Mouse (Mus musculus): ENCODE measurements around the gene Dnmt3a.

Dnmt3a gene

DNA sequence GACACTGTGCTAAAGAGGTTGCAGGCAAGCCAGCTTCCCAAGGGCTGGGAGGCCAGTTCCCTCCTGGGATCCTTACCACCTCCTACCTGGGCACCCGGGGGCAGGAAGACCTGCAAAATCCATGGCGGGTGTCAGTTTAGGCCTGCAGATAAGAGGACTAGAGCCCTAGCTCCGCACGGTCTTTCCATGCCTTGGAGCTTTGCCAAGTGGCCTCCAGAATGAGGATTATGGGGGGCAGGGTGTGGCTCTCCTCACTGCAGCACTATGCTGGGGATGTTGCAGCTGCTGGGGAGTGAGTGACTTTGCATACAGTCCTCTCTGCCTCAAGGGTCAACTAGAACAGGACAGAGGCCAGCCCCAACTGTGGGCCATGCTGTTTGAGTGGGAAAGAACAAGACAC is 14.1 kb downstream of the Dnmt3a start:
- in situ Hi-C loops (cut with MseI, MboI) = no loop called here

DNA sequence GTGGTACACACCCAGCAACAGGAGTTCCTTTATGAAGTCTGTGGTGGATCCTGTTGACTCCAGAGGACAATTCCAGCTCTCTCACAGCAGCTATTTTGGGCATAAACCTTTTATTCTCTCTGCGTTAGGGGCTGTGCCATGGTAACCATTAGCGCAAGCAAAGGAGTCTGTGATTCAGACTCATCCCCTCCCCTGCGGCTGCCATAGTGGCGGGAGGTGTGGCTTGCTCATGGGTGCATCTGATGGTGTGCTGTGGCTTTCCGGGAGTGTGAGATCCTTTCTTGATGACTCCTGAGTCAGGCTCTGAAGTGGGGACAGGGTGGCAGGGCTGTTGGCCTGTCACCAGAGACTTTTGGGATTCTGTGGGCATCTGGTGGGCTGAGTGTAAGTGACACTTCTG is 17.6 kb downstream of the Dnmt3a start:
- in situ Hi-C loops (cut with MseI, MboI) = no loop called here

DNA sequence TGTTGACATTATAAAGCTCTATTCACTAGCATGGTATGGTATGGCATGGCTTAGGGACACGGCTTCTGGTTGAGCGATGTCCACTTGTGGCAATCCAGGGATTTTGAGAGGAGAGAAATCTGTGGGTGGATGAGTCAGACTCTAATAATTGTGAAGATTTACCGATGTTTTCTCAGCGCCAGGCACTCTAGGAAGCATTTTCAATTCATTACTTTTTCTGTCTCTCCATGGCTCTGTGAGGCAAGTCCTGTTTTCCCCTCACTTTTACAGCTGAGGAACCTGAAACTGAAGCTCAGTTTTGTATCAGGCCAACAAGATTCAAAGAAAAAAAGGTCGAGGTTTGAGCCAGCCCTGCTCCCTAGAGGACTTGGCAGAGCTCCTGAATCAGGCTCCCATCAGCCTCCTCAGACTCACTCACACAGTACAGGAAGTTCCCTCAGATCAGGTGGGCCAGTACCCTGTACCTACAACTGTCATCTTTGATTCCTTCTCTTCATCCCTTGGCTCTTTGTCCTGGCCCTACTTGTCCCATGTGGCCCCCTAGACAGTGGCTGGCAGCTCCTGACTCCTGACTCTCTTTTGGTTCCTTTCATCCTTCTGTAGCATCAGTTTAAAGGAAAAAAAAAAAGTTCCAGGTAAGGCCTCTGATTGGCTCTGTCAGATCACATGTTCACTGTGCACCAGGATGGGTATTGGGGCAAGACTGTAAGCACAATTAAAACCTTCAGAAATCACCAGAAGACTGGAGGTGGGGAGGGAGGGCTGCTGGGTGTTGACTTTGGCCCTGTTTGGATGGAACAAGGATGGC is 19.3 kb downstream of the Dnmt3a start:
- in situ Hi-C loops (cut with MseI, MboI) = no loop called here

DNA sequence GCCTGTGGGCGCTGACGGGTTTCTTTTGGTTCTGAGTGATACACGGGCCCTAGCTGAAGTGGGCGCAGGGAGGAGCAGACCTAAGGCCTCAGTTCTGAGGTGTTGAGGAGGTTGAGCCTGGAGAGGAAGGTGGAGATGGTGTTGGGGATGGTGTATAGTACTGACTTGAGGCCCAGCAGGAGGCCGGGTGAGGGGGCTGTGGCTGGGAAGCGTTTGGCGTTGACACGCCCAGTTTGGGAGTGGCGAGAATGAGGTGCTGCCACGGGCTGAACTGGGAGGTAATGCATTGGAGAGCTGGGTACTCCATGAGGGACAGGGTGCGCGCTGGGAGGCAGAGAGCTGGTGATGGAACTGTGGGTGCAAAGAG is 19.9 kb downstream of the Dnmt3a start:
- in situ Hi-C loops (cut with MseI, MboI) = no loop called here

DNA sequence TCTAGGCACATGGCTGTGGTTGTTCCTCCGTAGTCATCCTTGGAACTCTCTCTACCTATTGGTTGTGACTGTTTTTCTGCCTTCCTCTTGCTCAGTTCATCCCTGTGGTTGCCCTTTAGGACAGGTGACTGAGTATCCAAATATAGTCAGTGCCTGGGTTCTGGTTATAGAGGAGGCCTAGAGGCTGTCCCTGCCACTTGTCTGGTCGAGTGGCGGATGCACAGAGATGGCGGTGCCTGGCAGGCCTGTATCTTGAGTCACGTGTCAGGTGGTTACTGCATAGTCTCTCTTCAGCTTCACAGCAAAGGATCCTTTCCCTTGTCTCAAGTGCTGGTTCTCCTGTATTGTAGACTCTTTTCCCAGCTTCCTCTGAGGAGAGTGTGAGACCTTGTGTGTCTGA is 22.0 kb downstream of the Dnmt3a start:
- in situ Hi-C loops (cut with MseI, MboI) = no loop called here

DNA sequence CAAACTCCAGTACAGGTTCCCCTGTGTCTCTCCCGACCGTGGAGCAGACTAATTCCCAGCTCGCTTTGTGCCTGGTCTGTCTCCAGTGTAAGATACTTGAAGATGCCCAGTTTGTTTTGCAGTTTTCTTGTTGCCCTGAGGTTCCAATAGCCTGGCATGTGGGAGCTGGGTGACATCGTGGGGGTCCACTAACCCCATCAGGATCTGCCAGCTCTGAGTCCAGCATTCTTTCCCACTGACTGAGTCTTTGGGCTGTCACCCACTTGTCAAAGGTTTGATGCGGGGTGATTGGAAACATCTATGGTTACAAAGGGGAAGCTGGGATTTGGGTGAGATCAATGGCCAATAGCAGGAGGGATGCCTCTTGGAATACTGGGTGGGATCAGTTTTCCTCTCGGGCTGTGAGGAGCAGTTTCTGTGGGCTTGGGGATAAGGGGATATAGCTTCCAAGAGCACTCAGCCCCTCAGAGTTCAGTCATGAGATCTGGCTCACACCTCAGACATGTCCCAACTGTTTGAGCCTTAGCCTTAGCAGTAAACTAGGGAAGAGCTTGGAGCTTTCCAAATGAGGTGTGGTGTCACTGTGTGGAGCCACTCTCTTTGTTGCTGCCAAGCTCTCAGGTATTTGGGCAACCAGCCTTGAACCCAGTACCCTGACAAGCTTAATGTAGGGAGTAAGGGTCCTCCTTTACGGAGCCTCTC is 27.4 kb downstream of the Dnmt3a start:
- in situ Hi-C loops (cut with MseI, MboI) = no loop called here

DNA sequence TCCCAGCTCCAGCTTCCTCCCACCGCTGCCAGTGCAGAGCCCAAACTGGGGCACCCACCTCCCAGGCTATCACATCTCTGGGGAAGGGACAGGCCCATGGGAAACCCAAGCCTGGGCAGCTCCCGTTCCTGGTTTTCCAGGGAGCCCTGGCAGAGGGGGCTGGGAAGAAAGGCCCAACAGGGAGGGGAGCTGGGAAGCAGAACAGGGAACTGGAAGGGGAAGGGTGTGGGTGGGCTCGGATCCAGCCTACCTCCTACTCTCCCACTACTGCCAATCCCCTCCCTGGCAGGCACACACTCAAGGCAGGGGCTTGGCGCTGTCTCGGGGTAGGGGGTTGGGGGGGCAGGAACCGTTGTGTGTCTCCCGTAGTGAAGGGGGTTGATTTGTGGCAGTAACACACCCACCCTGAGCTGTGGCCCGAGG is 28.1 kb downstream of the Dnmt3a start:
- in situ Hi-C loops (cut with MseI, MboI) = no loop called here

DNA sequence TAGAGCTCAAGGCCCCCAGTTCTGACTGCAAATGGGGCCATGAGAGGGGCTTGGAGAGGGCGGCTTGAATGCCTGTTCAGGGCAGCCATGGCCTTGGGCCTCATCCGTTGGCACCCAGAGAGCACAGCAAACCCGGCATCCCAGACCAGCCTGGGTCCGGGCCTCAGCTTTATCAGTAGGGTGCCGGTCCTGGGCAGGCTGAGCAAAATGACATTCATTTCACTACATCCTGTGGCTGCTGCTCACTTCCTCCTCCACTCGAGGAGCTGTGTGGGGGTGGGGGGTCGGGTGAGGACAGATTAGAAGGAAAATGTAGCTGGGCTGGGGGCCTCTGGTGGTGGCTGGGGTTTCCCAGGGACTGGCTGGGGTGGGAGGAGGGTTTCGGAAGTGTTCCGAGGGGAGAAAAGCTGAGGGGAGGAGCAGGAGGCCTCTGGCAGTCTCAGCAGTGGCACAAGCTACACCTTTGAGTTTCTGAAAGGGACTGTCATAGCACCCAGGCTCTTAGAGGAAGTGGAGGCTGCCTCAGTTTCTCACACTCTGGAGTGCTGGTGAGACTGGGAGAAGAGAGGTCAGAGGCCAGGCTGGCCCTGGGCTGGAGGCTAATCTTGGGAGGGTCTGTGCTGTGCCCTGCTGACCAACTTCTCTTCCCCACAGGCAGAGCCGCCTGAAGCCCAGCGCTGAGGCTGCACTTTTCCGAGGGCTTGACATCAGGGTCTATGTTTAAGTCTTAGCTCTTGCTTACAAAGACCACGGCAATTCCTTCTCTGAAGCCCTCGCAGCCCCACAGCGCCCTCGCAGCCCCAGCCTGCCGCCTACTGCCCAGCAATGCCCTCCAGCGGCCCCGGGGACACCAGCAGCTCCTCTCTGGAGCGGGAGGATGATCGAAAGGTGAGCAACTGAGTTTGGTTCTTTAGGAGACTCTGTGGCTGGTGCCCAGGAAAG is 28.8 kb downstream of the Dnmt3a start:
- in situ Hi-C loops (cut with MseI, MboI) = no loop called here

DNA sequence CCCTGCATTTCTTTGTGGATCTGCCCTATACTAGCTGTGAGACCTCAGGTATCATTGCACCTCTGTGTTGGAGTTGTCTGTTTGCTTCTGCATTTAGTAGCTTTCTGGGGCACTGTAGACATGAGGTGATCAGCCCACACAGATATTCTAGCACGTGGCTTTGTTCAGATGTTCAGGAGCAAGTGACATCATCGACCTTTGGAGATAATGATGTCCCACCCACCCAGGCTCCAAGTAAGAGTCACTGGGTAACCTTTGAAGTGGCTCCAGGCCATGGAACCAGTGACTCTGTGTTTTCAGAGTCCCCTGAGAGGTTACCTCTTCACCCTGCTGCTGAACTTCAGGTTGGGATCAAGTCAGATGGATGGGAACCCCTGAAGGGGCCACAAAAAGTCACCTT is 29.8 kb downstream of the Dnmt3a start:
- in situ Hi-C loops (cut with MseI, MboI) = no loop called here

DNA sequence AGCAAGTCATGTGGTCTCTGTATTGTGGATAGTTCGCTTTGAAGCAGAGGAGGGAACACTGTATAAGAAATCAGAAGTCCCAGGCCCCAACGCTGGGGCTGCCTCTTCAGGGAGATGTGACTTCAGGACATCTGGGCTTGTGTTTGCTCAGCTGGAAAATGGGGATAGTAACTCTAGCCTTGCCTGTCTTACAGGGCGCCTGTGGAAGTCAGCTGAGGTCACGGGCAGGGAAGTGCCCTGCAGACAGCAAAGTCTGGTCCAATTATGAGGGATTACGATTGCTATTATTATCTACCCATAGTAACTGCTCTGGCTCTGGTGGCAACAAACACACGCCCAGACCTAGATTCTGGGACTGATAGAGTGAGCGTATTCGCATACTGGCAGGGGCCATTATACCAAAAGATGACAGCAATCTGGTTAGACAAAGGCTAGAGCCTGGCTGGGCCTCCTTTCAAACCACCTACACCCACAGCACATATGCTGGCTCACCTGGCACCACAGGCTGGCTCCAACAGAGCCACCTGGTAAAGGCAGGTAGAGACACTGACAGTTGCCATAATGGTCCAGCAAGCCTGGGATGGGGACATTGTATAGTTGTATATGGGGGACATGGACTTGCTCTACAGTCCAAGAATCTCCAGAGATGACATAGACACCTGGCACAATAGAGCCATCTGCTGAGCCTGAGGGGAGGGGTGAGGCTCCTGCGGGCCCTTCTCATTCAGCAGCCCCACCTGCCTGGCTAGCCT is 31.4 kb downstream of the Dnmt3a start:
- in situ Hi-C loops (cut with MseI, MboI) = no loop called here

DNA sequence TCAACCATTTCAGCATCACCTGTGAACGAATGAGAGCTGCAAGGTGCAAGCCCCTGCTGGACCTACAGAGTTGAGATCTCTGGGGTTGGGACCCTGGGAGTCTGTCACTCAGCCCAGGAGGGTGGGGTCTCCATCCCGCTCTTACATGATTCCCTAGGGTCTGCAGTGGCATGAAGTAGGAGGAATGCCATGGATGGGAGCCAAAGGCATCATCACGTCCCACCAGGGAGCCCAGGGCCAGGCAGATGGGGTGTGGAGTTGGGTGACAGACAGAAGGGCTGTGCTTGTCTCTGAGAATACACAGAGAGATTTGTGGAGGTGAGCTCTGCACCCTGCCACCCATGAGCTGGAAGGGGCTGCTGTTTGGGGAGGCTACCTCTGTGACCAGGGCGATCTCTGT is 32.2 kb downstream of the Dnmt3a start:
- in situ Hi-C loops (cut with MseI, MboI) = no loop called here

DNA sequence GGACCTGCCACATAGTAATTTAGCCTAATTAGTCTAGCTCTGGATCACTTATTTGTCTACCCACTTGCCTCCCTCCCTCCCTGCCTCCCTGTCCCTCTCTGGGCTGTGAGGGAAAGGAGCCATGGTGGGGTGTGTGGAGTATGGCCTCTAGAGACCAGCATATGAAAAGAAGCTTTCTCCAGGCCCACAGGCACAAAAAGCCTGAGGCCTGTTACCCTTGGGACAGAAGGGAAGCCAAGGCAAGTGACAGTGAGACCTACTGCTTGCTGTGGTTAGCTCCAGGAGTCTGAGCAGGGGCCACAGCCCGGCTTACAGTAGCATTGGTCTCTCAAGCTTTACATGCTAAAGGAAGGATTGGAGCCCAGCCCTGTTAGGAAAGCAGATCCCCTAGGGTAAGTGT is 33.9 kb downstream of the Dnmt3a start:
- in situ Hi-C loops (cut with MseI, MboI) = no loop called here

DNA sequence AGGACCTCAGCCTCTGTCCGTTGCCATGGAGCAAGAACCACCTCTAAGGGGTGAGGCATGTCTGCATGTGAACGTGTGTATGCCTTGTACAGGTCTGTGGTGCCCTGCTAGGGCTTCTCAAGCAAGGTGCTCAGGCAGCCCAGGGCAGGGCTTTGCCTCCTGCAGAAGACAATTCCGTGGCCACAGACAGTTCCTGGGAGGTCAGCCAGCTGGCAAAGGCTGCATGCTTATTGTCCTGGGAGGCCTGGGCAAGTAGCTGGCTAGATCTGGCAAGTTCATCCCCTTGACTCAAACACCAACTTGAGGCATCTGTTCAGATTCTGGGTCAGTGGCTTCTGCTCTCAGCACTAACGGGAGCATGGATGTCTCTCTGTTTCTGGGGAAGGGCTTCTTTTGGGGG is 35.3 kb downstream of the Dnmt3a start:
- in situ Hi-C loops (cut with MseI, MboI) = no loop called here

DNA sequence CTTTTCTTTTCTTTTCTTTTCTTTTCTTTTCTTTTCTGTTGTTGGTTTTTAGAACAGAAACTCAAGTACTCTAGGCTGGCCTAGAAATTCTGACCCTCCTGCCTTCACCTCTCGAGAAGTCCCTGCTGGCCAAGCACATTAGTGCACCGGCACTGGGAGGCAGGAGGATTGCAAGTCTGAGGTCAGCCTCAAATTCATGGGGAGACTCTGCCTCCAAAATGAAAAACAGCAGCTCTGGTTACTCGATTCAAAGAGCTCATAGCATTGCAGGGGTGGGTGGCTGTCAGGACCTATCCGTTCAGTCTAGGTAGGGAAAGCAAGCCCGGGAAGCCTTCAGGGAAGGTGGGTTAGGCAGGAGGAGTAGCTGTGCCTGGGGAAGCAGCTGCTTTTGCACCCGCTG is 37.0 kb downstream of the Dnmt3a start:
- in situ Hi-C loops (cut with MseI, MboI) = no loop called here

DNA sequence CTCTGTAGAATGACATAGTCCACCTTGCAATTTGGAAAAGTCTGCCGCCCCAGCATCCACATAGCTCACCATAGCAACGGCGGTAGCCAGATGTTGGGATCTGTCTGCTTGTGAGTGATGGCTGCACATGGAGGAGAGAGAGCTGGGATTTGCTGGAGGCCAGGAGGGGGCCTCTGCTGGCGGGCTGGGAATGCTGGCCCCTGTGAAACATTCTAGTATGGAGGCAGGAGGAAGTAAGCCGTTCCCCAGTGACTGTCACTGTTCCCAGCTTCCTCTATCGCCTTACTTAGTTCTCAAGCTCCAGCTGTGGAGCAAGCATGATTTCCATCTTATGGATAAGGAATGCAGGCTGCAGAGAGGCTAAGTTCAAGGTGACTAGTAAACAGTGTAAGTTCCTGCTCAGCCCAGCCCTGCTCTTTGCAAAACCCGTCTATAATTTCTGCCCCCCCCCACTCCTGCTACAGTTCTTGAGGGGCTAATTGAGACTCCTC is 37.6 kb downstream of the Dnmt3a start:
- in situ Hi-C loops (cut with MseI, MboI) = no loop called here

DNA sequence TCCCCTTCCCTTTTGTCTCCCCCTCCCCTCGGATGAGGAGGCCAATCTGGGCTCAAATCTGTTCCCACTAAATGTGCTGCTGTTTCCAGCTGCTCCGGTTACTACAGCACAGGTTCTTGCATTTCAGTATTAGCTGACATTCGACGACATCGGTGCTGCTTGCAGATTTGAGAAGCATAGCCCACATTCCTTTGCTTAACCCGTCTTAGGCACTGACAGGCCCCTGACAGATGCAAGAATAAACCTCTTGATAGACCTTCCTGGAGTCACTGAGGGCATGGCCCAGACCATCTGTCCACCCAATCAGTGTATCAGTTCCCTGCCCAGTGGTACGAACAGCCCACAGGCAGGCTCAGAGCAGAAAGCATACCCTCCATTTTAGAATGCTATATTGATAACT is 38.1 kb downstream of the Dnmt3a start:
- in situ Hi-C loops (cut with MseI, MboI) = no loop called here

DNA sequence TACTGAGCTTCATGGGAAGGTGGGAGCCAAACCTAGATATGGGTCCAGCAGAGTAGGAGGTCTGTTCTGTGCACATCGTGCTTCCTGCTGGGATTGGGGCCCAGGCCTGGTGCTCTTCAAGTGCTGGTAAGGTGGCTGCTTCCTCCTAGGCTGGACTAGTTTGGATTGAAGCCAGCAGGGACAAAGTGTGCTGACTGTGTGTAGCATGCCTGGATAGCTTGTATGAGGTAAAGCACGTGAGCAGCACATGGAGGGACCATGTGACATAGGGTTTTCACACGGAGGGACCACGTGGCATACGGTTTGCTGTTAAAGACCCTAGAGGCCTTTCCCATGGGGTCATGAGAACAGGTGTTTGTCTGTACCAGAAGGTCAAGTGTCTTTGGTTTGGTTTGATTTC is 38.5 kb downstream of the Dnmt3a start:
- in situ Hi-C loops (cut with MseI, MboI) = no loop called here

DNA sequence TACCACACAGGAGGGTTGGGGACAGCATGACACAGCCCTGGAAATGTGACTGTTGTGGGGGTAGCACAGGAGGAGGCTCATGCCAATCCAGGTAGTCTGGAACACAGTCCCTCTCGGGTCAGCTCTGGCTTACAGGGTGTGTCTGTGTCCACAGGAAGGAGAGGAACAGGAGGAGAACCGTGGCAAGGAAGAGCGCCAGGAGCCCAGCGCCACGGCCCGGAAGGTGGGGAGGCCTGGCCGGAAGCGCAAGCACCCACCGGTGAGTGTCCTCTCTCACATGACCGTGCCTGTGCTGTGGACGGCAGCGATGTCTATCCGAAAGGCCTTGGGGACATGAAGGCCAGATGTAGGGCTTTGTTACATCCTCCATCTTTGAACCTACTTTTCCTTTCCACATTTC is 43.7 kb downstream of the Dnmt3a start:
- in situ Hi-C loops (cut with MseI, MboI) = no loop called here

DNA sequence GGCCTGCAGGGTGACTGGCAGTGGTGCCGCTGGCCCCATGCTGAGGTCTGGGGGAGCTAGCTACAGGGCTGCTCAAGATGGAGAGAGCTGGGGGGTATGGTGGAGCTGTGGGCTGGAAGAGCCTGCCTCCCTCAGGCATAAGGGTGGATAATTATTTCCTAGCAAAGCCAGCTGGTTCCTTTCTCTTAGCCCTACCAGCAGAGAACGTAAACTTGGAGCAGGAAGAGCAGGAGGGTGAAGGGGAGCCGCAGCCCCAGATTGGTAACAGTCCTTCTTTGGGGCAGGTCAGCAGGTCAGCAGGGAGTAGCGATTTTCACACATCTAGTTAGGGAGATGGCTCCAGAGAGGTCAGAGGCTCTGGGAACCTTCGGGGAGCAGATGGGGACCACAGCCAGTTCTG is 44.4 kb downstream of the Dnmt3a start:
- in situ Hi-C loops (cut with MseI, MboI) = no loop called here

DNA sequence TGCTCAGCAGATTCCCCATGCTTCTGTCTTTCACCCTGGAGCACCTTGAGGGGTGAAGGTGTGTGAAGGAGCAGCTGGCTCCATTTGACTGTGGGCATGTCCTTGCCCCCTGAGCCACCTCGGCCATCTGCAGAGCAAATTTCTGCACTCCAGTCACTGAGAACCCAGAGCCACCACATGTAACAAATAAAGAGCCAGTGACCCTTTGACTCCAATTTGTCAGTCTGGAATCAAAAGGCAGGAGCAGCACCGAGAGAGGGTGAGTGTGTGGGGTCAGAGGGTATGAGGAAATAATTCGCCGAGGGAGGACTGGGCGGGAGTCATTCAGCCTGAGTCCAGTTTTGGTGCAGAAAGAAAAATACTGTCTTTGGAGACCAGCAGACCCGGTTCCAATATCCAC is 44.9 kb downstream of the Dnmt3a start:
- in situ Hi-C loops (cut with MseI, MboI) = no loop called here

DNA sequence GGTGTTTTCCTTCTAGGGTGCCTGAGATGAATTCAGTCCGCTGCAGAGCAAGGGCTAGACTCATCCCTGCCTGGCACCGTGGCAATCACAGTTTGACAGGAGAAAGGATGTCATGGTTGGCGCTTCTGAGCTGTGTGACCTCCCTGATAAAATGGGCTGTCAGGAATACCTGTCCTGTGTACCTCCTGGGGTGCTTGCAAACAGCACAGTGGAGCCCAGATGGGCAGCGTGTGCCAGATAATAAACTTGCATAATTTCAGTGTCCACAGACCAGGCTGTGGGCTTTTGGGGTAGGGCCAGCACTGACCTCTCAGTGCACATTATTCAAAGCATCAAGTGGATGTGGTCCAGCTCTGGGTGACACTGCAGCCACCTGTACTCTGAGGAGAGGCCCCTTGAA is 45.4 kb downstream of the Dnmt3a start:
- in situ Hi-C loops (cut with MseI, MboI) = no loop called here

DNA sequence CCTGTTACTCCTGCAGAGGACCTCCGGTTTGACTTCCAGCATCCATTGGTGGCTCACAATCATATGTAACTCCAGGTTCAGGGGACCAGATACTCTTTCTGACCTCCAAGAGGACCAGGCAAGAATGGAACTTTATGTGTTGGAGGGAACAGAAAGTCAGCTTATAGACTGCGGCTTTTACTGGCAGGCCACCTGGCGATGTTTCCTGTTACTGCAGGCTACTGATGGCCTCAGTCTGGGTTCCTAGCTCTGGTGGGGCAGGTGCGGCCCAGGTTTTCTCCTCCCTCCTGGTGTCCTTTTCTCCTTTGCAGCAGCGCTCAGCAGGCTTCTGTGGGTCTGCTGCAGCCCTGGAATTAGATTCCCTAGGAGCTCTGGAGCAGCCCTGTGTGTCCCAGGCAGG is 46.7 kb downstream of the Dnmt3a start:
- in situ Hi-C loops (cut with MseI, MboI) = no loop called here
